Mouse (Mus musculus) neural tube, embryonic 13.5 days (tissue): ENCODE results near the gene Mrpl58. TPM values are rescaled to one million over a fixed set of nuclear protein-coding genes. Genes with fewer than 3 reads are reported as not detected.
A peak's percentile ranks its signal among the peaks of the same experiment; 100 is the strongest.

Experiments
- ATAC-seq: fragments of 200-750 bp; cut with Nextera tagmentation; 2 replicates; pipeline ENCODE4 v1.8.0; 2017; ENCODE audit warnings: low read depth, mild to moderate bottlenecking, moderate TSS enrichment, moderate library complexity
- H3K27ac ChIP-seq: fragments of 300-500 bp; sonication (generic); replicated peaks from 2 replicates; pipeline ENCODE4 v1.5.1; 2015; ENCODE audit warnings: moderate library complexity, mild to moderate bottlenecking, inconsistent platforms
- H3K27me3 ChIP-seq: fragments of 300-500 bp; sonication (generic); 2 replicates; pipeline ENCODE4 v1.6.1; 2015; ENCODE audit warnings: mild to moderate bottlenecking, inconsistent platforms
- H3K36me3 ChIP-seq: fragments of 300-500 bp; sonication (generic); 2 replicates; pipeline ENCODE4 v1.6.1; 2015; ENCODE audit warnings: mild to moderate bottlenecking, inconsistent platforms
- H3K4me1 ChIP-seq: fragments of 300-500 bp; sonication (generic); replicated peaks from 2 replicates; pipeline ENCODE4 v1.6.1; 2015; ENCODE audit warnings: inconsistent platforms
- H3K4me2 ChIP-seq: fragments of 300-500 bp; sonication (generic); 2 replicates; pipeline ENCODE4 v1.6.1; 2015; ENCODE audit warnings: inconsistent platforms, mild to moderate bottlenecking, moderate library complexity
- H3K4me3 ChIP-seq: fragments of 300-500 bp; sonication (generic); 2 replicates; pipeline ENCODE4 v1.5.1; 2015; ENCODE audit warnings: mild to moderate bottlenecking, inconsistent platforms
- H3K9ac ChIP-seq: fragments of 300-500 bp; sonication (generic); 2 replicates; pipeline ENCODE4 v1.6.1; 2015; ENCODE audit warnings: moderate library complexity, mild to moderate bottlenecking, inconsistent platforms
- H3K9me3 ChIP-seq: fragments of 300-500 bp; sonication (generic); 2 replicates; pipeline ENCODE4 v1.6.1; 2016; ENCODE audit warnings: inconsistent platforms
- WGBS: fragments of 180-500 bp; shearing (Covaris S2); methylation state at CpG from one replicate; pipeline ENCODE4 v1.1.7; 2015; 5-methylcytosine and 5-hydroxymethylcytosine counted together
- polyA plus RNA-seq: library from polyadenylated mRNA; unstranded; fragments of >200 nt; fragmentation: Nextera tagmentation; extraction: Ambion mirVana; gene quantifications from 2 replicates; pipeline ENCODE4 v1.2.1, GENCODE M21; 2015

The Mrpl58 gene
- polyA plus RNA-seq, result 182 and 203 TPM in 2 replicates

GRCm38 (mm10) chr11:115403338-115404124 lies at the start of gene Mrpl58:
TSS of gene Mrpl58 (plus strand) at chr11:115403752.
- Histone ChIP-seq H3K4me1 (peaks cover 43% of the 10 kb centered on the region), H3K27ac (peak within 1 kb of the TSS; percentile 92), H3K27me3 (no peaks in the 10 kb centered on the region), H3K36me3 (peaks cover 26% of the 10 kb centered on the region), H3K9me3 (no peaks in the 10 kb centered on the region), H3K9ac (peak within 1 kb of the TSS; percentile 93), H3K4me3 (peak within 1 kb of the TSS; percentile 88), H3K4me2 (peak within 1 kb of the TSS; percentile 90)
- WGBS, result 3% methylated on average over 50 of the region's 50 CpGs
- peak; percentile 91 for ATAC-seq

GRCm38 (mm10) chr11:115354183-115354582 lies 49.4 kb upstream of the Mrpl58 start:
- 8% methylated on average over 8 of the region's 8 CpGs for WGBS
- H3K9ac ChIP-seq, result no peak overlapping the region
- H3K27ac ChIP-seq, result no peak overlapping the region
- H3K36me3 ChIP-seq, result peaks cover 67% of the 10 kb centered on the region
- H3K4me3 ChIP-seq, result no peak overlapping the region
- H3K4me2 ChIP-seq, result no peak overlapping the region
- H3K4me1 ChIP-seq, result peaks cover 8% of the 10 kb centered on the region
- H3K27me3 ChIP-seq, result peaks cover 32% of the 10 kb centered on the region; the same call in 1 of the 2 replicates
- H3K9me3 ChIP-seq, result no peaks in the 10 kb centered on the region
- 0 out of 2 replicates have a peak, but pooled peaks have one; percentile 20 for ATAC-seq

- Histone ChIP-seq H3K4me2 (no peak overlapping the region), H3K4me3 (no peak overlapping the region), H3K9me3 (no peaks in the 10 kb centered on the region), H3K27me3 (peaks cover 16% of the 10 kb centered on the region; the same call in 1 of the 2 replicates), H3K36me3 (peaks cover 27% of the 10 kb centered on the region), H3K9ac (peak overlapping the region; percentile 22; the same call in 1 of the 2 replicates), H3K4me1 (peaks cover 16% of the 10 kb centered on the region), H3K27ac (peak overlapping the region; percentile 67)
- ATAC-seq, result 0 out of 2 replicates have a peak, but pooled peaks have one; percentile 46
- 16% methylated on average over 5 of the region's 5 CpGs for WGBS
Observed at GRCm38 (mm10) chr11:115358468-115358867, 45.1 kb upstream of the Mrpl58 start.

GRCm38 (mm10) chr11:115359293-115359692 lies 44.3 kb upstream of the Mrpl58 start:
- H3K4me2 ChIP-seq, result no peak overlapping the region
- H3K36me3 ChIP-seq, result peaks cover 27% of the 10 kb centered on the region
- H3K4me1 ChIP-seq, result peaks cover 16% of the 10 kb centered on the region
- ATAC-seq, result peak; percentile 25; the same call in 1 of the 2 replicates
- no peak overlapping the region for H3K4me3 ChIP-seq
- no peak overlapping the region for H3K9ac ChIP-seq
- peaks cover 16% of the 10 kb centered on the region; the same call in 1 of the 2 replicates for H3K27me3 ChIP-seq
- H3K9me3 ChIP-seq, result no peaks in the 10 kb centered on the region
- 35% methylated on average over 3 of the region's 3 CpGs for WGBS
- H3K27ac ChIP-seq, result peak overlapping the region; percentile 67

GRCm38 (mm10) chr11:115359726-115360125 lies 43.8 kb upstream of the Mrpl58 start:
- Histone ChIP-seq H3K4me3 (no peak overlapping the region), H3K36me3 (peaks cover 26% of the 10 kb centered on the region), H3K27ac (peak overlapping the region; percentile 67), H3K9ac (no peak overlapping the region), H3K27me3 (peaks cover 16% of the 10 kb centered on the region; the same call in 1 of the 2 replicates), H3K4me2 (no peak overlapping the region), H3K9me3 (no peaks in the 10 kb centered on the region), H3K4me1 (peaks cover 18% of the 10 kb centered on the region)
- no peak for ATAC-seq
- WGBS, result 63% methylated on average over 6 of the region's 6 CpGs

GRCm38 (mm10) chr11:115364136-115364535 lies 39.4 kb upstream of the Mrpl58 start:
- Histone ChIP-seq H3K36me3 (no peaks in the 10 kb centered on the region), H3K27ac (no peak overlapping the region), H3K4me2 (no peak overlapping the region), H3K9me3 (no peaks in the 10 kb centered on the region), H3K4me1 (peaks cover 32% of the 10 kb centered on the region), H3K4me3 (no peak overlapping the region), H3K27me3 (peaks cover 15% of the 10 kb centered on the region; the same call in 1 of the 2 replicates), H3K9ac (no peak overlapping the region)
- 86% methylated on average over 3 of the region's 3 CpGs for WGBS
- no peak for ATAC-seq

GRCm38 (mm10) chr11:115366039-115366705 lies 37.4 kb upstream of the Mrpl58 start:
- H3K9ac ChIP-seq, result peak overlapping the region; percentile 89
- H3K9me3 ChIP-seq, result no peaks in the 10 kb centered on the region
- peaks cover 32% of the 10 kb centered on the region for H3K27me3 ChIP-seq
- no peaks in the 10 kb centered on the region for H3K36me3 ChIP-seq
- peaks cover 23% of the 10 kb centered on the region for H3K4me1 ChIP-seq
- peak overlapping the region; percentile 65 for H3K4me3 ChIP-seq
- H3K27ac ChIP-seq, result peak overlapping the region; percentile 90
- peak overlapping the region; percentile 86 for H3K4me2 ChIP-seq
- 36% methylated on average over 7 of the region's 7 CpGs for WGBS
- peak; percentile 20; the same call in 1 of the 2 replicates for ATAC-seq

GRCm38 (mm10) chr11:115366706-115367394 lies 36.7 kb upstream of the Mrpl58 start:
- Histone ChIP-seq H3K4me1 (peaks cover 23% of the 10 kb centered on the region), H3K27me3 (peaks cover 32% of the 10 kb centered on the region), H3K9me3 (no peaks in the 10 kb centered on the region), H3K27ac (peak overlapping the region; percentile 90), H3K4me3 (peak overlapping the region; percentile 65), H3K4me2 (peak overlapping the region; percentile 86), H3K36me3 (no peaks in the 10 kb centered on the region), H3K9ac (peak overlapping the region; percentile 89)
- peak; percentile 81 for ATAC-seq
- 1% methylated on average over 28 of the region's 28 CpGs for WGBS

- peak; percentile 83 for ATAC-seq
- Histone ChIP-seq H3K9me3 (no peaks in the 10 kb centered on the region), H3K4me1 (peaks cover 23% of the 10 kb centered on the region), H3K4me3 (peak within 1 kb of the TSS; percentile 65), H3K9ac (peak within 1 kb of the TSS; percentile 89), H3K4me2 (peak within 1 kb of the TSS; percentile 86), H3K27ac (peak within 1 kb of the TSS; percentile 90), H3K36me3 (no peaks in the 10 kb centered on the region), H3K27me3 (peaks cover 38% of the 10 kb centered on the region)
- WGBS, result under 1% methylated on average over 37 of the region's 39 CpGs
Observed at GRCm38 (mm10) chr11:115367395-115367944, 36.1 kb upstream of the Mrpl58 start, which contains the start of gene Hid1. TSS of gene Hid1 (minus strand) at chr11:115367756.

- no peaks in the 10 kb centered on the region for H3K9me3 ChIP-seq
- H3K9ac ChIP-seq, result no peak overlapping the region
- no peaks in the 10 kb centered on the region for H3K36me3 ChIP-seq
- H3K4me3 ChIP-seq, result no peak overlapping the region
- ATAC-seq, result no peak
- H3K27me3 ChIP-seq, result peaks cover 59% of the 10 kb centered on the region
- 54% methylated on average over 7 of the region's 7 CpGs for WGBS
- H3K4me2 ChIP-seq, result no peak overlapping the region
- peaks cover 36% of the 10 kb centered on the region for H3K4me1 ChIP-seq
- no peak overlapping the region for H3K27ac ChIP-seq
Observed at GRCm38 (mm10) chr11:115370368-115370767, 33.2 kb upstream of the Mrpl58 start.

GRCm38 (mm10) chr11:115371354-115371753 lies 32.2 kb upstream of the Mrpl58 start:
- H3K9ac ChIP-seq, result no peak overlapping the region
- H3K4me3 ChIP-seq, result no peak overlapping the region
- no peaks in the 10 kb centered on the region for H3K36me3 ChIP-seq
- H3K27ac ChIP-seq, result no peak overlapping the region
- no peaks in the 10 kb centered on the region for H3K9me3 ChIP-seq
- WGBS, result 33% methylated on average over 8 of the region's 8 CpGs
- H3K27me3 ChIP-seq, result peaks cover 60% of the 10 kb centered on the region
- no peak for ATAC-seq
- no peak overlapping the region for H3K4me2 ChIP-seq
- peaks cover 26% of the 10 kb centered on the region for H3K4me1 ChIP-seq
